Mouse (Mus musculus) stomach, embryonic 14.5 days (tissue): Measurements from ENCODE around the gene Ndufb3. TPM values are rescaled to one million over a fixed set of nuclear protein-coding genes. Genes with fewer than 3 reads are reported as not detected.
"Not testable (repeated sequence)": the region's sequence is repeated elsewhere in the genome, so short reads cannot be mapped to it uniquely, and the experiment has no call there.

Experiments
- ATAC-seq: fragments of 200-750 bp; cut with Nextera tagmentation; 2 replicates; pipeline ENCODE4 v1.8.0; 2017; ENCODE audit warnings: low read depth, moderate TSS enrichment; ENCODE audit not compliant: insufficient number of reproducible peaks, insufficient read depth, low FRiP score
- H3K27ac ChIP-seq: fragments of 300-500 bp; sonication (generic); 2 replicates; pipeline ENCODE4 v1.5.1; 2014; ENCODE audit warnings: mild to moderate bottlenecking, low read length, moderate library complexity, mixed read lengths
- H3K27me3 ChIP-seq: fragments of 300-500 bp; sonication (generic); 2 replicates; pipeline ENCODE4 v1.6.1; 2014; ENCODE audit warnings: low read length, control low read depth, mixed read lengths; ENCODE audit not compliant: control insufficient read depth, insufficient read depth
- H3K36me3 ChIP-seq: fragments of 300-500 bp; sonication (generic); 2 replicates; pipeline ENCODE4 v1.6.1; 2014; ENCODE audit warnings: mild to moderate bottlenecking, control low read depth, low read length, moderate library complexity, mixed read lengths; ENCODE audit not compliant: control insufficient read depth, insufficient read depth
- H3K4me1 ChIP-seq: fragments of 300-500 bp; sonication (generic); 2 replicates; pipeline ENCODE4 v1.6.1; 2014; ENCODE audit warnings: low read length, control low read depth, mixed read lengths; ENCODE audit not compliant: control insufficient read depth, insufficient read depth
- H3K4me2 ChIP-seq: fragments of 300-500 bp; sonication (generic); replicated peaks from 2 replicates; pipeline ENCODE4 v1.6.1; 2014; ENCODE audit warnings: low read depth, low read length, control low read depth
- H3K4me3 ChIP-seq: fragments of 300-500 bp; sonication (generic); 2 replicates; pipeline ENCODE4 v1.5.1; 2014; ENCODE audit warnings: low read depth, low read length, control low read depth
- H3K9ac ChIP-seq: fragments of 300-500 bp; sonication (generic); replicated peaks from 2 replicates; pipeline ENCODE4 v1.6.1; 2014; ENCODE audit warnings: low read depth, mild to moderate bottlenecking, control low read depth, low read length, moderate library complexity, mixed read lengths
- H3K9me3 ChIP-seq: fragments of 300-500 bp; sonication (generic); 2 replicates; pipeline ENCODE4 v1.6.1; 2016; ENCODE audit warnings: low read depth, low read length, control low read depth; ENCODE audit not compliant: control insufficient read depth
- WGBS: fragments of 180-500 bp; shearing (Covaris S2); extraction: QIAGEN DNeasy Blood & Tissue Kit; methylation state at CpG from one replicate; pipeline ENCODE4 v1.1.7; 2014; 5-methylcytosine and 5-hydroxymethylcytosine counted together
- polyA plus RNA-seq: library from polyadenylated mRNA; unstranded; fragments of >200 nt; fragmentation: Nextera tagmentation; extraction: Ambion mirVana; gene quantifications from 2 replicates; pipeline ENCODE4 v1.2.1, GENCODE M21; 2014

Ndufb3 gene
- polyA plus RNA-seq, 1 experiment from 2014 or later, result 191 TPM

DNA sequence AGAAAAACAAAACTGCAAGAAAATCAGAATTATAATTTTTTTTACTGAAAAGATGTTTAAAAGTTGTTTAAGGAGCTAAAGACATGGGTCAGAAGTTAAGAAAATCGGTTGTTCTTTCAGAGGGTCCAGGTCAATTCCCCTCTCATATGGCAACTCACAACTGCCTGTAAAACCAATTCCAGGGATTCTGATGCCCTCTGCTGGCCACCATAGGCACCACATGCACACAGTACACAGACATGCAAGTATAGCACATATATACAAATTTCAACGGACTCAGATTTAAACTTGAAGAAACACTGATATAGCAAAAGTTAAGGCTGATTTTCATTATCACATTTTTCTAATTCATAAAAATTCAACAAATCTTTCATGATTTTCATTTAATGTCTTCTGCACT is 7.0 kb upstream of the Ndufb3 start:
- Histone ChIP-seq H3K9ac (no peak overlapping the region), H3K4me2 (no peak overlapping the region), H3K9me3 (no peaks in the 10 kb centered on the region), H3K4me3 (no peak overlapping the region), H3K36me3 (no peaks in the 10 kb centered on the region), H3K4me1 (no peaks in the 10 kb centered on the region), H3K27ac (no peak overlapping the region), H3K27me3 (no peaks in the 10 kb centered on the region)
- 91% methylated on average over 2 of the region's 2 CpGs for WGBS
- ATAC-seq, result no peak

DNA sequence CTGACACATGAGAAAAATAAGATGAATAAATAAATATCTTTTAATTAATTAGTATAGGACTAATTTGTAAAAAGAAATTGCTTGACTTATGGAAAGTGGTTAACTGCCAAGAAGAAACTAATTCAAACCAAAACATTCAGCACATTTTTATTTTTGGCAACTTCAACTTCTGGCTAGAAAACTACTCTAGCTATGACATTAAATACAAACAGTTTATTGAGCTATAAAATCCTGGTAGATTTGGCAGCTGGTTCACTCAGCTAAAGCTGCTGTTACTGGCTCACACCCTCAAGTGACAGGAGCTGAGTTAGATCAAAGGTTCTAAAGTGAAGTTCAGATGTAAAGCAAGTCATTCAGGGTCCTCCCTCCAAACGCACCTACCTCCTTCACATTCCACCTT is 3.6 kb upstream of the Ndufb3 start:
- H3K4me1 ChIP-seq, result peaks cover 5% of the 10 kb centered on the region; the same call in 1 of the 2 replicates
- 66% methylated on average over 1 of the region's 1 CpGs for WGBS
- H3K27ac ChIP-seq, result no peak overlapping the region
- no peaks in the 10 kb centered on the region for H3K9me3 ChIP-seq
- H3K9ac ChIP-seq, result no peak overlapping the region
- no peak for ATAC-seq
- no peaks in the 10 kb centered on the region for H3K27me3 ChIP-seq
- no peaks in the 10 kb centered on the region for H3K36me3 ChIP-seq
- no peak overlapping the region for H3K4me3 ChIP-seq
- no peak overlapping the region for H3K4me2 ChIP-seq

DNA sequence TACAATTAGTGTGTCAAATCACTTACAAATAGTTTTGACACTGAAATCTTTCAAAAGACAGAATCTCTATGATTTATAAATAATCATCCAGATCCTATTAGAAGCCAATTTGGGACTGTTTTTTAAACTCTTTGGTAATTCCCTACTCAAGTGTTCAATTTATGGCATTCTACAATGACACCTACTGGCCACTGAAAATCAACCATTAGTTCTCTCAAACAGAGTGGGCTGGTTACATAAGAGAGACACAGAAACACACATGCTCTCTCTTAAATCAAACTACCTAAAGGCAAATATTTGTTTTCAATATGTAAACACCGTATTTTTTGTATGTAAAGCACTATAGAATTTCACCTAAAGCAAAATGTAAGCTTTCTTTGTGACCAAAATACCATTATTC is 1.9 kb upstream of the Ndufb3 start:
- Histone ChIP-seq H3K27me3 (no peaks in the 10 kb centered on the region), H3K9me3 (no peaks in the 10 kb centered on the region), H3K4me3 (no peak overlapping the region), H3K27ac (no peak overlapping the region), H3K9ac (no peak overlapping the region), H3K4me1 (peaks cover 5% of the 10 kb centered on the region; the same call in 1 of the 2 replicates), H3K4me2 (no peak overlapping the region), H3K36me3 (no peaks in the 10 kb centered on the region)
- no peak for ATAC-seq
- 76% methylated on average over 1 of the region's 1 CpGs for WGBS

DNA sequence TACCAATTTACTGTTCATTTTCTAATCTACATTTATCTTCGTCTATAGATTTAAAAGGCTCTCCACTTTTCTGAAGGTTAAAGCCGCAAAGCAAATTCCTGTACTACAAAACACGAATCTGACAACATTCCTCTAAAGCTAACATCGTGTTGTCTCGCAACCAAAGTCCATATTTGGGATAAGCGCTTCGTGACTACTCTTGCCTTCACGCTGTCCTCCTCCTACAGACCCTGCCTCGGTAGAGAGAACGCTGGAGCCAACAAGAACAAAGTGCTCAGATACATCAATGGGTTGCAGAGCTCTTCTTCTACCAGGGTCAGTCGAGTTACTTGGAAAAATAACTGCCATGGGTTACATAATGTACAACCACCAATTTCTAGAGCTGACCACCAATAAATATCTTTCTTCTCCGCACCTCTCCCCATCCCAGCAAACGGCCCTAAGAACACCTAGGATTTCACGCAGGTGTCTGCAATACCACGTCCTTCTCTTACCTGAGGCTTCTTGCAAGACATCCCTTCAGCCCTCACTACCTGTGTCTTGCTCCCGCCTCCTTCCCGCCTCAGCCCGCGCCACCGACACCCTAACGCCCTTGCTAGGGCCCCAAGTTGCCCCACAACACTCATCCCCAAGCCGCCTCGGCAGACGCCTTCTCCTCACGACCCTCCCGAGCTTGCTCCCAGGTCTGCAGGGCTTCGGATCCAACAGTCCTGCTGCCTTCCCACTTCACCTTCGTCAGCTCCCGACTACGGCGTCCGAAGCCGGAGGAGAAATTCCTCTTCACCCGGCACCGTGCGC is 612 bp upstream of the Ndufb3 start:
- 5% methylated on average over 36 of the region's 36 CpGs for WGBS
- Histone ChIP-seq H3K27ac (no peak overlapping the region), H3K27me3 (no peaks in the 10 kb centered on the region)

DNA sequence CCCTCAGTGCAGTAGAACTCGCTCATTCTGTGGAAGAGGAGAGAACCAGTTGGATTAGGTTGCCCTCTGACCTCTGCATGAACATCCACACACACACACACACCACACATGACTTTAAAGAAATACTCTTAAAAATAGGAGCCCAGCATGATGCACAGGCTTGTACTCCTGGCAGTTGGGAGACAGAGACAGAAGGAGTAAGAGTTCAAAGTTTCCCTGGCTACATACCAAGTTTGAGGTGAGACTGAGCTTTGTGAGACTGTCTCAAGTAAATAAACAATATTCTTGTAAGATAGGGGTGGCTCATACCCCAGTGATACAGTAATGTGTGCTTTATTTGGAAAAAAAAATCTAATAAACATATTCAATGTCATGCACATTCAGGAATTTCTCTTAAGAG is 1.3 kb downstream of the Ndufb3 start:
- H3K27ac ChIP-seq, result no peak overlapping the region
- H3K9ac ChIP-seq, result no peak overlapping the region
- no peaks in the 10 kb centered on the region for H3K27me3 ChIP-seq
- ATAC-seq, result no peak
- H3K9me3 ChIP-seq, result no peaks in the 10 kb centered on the region
- peak overlapping the region; percentile 47 for H3K4me2 ChIP-seq
- WGBS, result 88% methylated on average over 1 of the region's 1 CpGs
- peak overlapping the region; percentile 89; the same call in 1 of the 2 replicates for H3K4me3 ChIP-seq
- no peaks in the 10 kb centered on the region for H3K36me3 ChIP-seq
- peaks cover 5% of the 10 kb centered on the region; the same call in 1 of the 2 replicates for H3K4me1 ChIP-seq

More for the DNA sequence above, 612 bp upstream of the Ndufb3 start:
- Histone ChIP-seq H3K4me2 (peak overlapping the region; percentile 83), H3K4me1 (peaks cover 5% of the 10 kb centered on the region; the same call in 1 of the 2 replicates), H3K4me3 (peak overlapping the region; percentile 89), H3K9ac (peak overlapping the region; percentile 71), H3K36me3 (no peaks in the 10 kb centered on the region), H3K9me3 (no peaks in the 10 kb centered on the region)
- ATAC-seq, result peak; percentile 64

DNA sequence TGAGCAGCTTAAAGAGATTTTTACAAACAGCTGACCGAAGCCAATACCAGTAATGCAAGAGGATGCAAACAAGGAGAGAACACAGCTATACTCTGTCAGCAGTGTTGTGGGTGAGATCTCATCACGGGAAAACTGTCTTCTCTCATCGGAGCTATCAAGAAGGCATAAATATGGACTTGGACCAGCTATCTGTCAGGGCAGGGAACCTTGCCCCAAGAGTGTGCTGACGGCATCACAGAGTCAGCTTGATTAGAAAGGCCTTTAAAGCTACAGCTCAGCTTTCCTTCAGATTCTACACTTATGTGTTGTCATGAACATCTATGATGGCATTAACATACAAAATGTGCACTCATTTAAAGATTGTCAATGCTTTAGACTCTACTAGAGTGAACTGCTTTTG is 16.5 kb downstream of the Ndufb3 start:
- Histone ChIP-seq H3K36me3 (no peaks in the 10 kb centered on the region), H3K4me2 (no peak overlapping the region), H3K4me3 (no peak overlapping the region), H3K9ac (no peak overlapping the region), H3K9me3 (no peaks in the 10 kb centered on the region), H3K27ac (no peak overlapping the region), H3K4me1 (no peaks in the 10 kb centered on the region), H3K27me3 (no peaks in the 10 kb centered on the region)
- ATAC-seq, result no peak
- WGBS, result 76% methylated on average over 4 of the region's 4 CpGs

DNA sequence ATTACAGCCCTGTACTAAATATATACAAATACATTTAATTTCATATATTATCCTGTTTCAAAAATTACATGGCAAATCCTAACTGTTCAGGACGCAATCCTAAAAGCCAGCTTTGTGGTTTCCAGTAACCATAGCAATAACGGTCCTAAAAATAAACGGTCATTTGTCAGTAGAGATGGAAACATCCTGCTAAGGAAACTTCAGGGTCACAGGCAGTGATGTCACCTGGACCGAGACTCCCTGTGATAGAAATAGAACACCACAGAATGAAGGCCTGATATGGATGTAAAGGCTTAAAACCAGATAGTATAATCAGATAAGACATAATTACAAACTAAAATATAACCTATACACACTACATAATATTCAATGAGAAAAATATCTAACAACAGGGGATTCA is 17.6 kb downstream of the Ndufb3 start:
- Histone ChIP-seq H3K9ac (no peak overlapping the region), H3K36me3 (no peaks in the 10 kb centered on the region), H3K27ac (no peak overlapping the region), H3K27me3 (no peaks in the 10 kb centered on the region), H3K4me2 (no peak overlapping the region), H3K4me1 (no peaks in the 10 kb centered on the region), H3K9me3 (no peaks in the 10 kb centered on the region; the same call in 1 of the 2 replicates), H3K4me3 (no peak overlapping the region)
- 32% methylated on average over 4 of the region's 4 CpGs for WGBS
- ATAC-seq, result no peak

DNA sequence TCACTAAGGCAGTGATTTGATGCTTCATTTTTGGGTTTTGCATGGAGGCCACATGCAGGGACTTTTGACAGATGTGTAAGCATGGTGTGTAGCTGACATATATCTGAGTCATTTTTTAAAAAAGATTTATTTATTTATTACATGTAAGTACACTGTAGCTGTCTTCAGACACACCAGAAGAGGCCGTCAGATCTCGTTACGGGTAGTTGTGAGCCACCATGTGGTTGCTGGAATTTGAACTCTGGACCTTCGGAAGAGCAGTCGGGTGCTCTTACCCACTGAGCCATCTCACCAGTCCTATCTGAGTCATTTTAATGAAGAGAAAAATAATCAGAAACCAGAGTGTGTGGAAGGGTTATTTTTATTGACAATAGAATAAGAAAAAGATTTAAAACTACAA is 23.4 kb downstream of the Ndufb3 start:
- H3K4me1 ChIP-seq, H3K27me3 ChIP-seq, H3K9ac ChIP-seq, ATAC-seq, H3K4me3 ChIP-seq, H3K9me3 ChIP-seq, H3K27ac ChIP-seq, H3K4me2 ChIP-seq, H3K36me3 ChIP-seq: not testable (repeated sequence)
- WGBS, result 87% methylated on average over 5 of the region's 5 CpGs

DNA sequence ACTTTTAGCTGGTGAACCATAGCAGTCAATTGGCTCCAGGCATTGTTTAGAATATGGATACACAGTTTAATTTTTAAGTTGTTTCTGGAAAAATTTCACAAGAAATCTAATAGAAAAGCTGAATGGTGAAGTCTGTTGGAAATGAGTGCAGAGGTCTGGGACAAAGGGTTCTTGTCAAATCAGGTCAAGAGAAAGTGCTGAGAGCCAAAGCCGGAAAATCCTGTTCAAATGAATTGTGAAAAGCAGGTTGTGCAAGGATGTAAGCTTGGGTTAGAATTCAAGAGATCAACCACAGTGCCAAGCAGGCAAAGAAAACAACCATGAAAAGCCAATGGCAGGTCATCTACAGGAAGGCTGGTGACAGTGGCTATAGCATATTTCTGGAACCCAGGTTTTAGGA is 24.0 kb downstream of the Ndufb3 start:
- WGBS, result 57% methylated on average over 1 of the region's 1 CpGs
- H3K36me3 ChIP-seq, result no peaks in the 10 kb centered on the region
- ATAC-seq, result no peak
- H3K4me1 ChIP-seq, result peaks cover 2% of the 10 kb centered on the region; the same call in 1 of the 2 replicates
- H3K27ac ChIP-seq, result no peak overlapping the region
- H3K27me3 ChIP-seq, result no peaks in the 10 kb centered on the region
- H3K4me3 ChIP-seq, result no peak overlapping the region
- H3K9ac ChIP-seq, result no peak overlapping the region
- H3K4me2 ChIP-seq, result no peak overlapping the region
- H3K9me3 ChIP-seq, result no peaks in the 10 kb centered on the region; the same call in 1 of the 2 replicates
